Mouse (Mus musculus) forebrain, embryonic 11.5 days (tissue): ENCODE measurements at regions not wholly inside any gene's neighbourhood (a gene's known extent, or its start where the extent isn't known, plus 50 kb on each side); places are given as distances from the start of the nearest gene placed in this dataset.
"Not testable (repeated sequence)": the region's sequence is repeated elsewhere in the genome, so short reads cannot be mapped to it uniquely, and the experiment has no call there.

ENCODE experiments used
- ATAC-seq: fragments of 200-750 bp; cut with Nextera tagmentation; replicated peaks from 2 replicates; pipeline ENCODE4 v1.8.0; 2017; ENCODE audit warnings: moderate TSS enrichment; ENCODE audit not compliant: low FRiP score
- DNase-seq: peaks from one replicate; pipeline ENCODE4 v3.0.0-alpha.2; 2017; ENCODE audit warnings: low spot score
- H3K27ac ChIP-seq: fragments of 300-500 bp; sonication (generic); 2 replicates; pipeline ENCODE4 v1.5.1; 2014; ENCODE audit warnings: low read depth, low read length
- H3K27me3 ChIP-seq: fragments of 300-500 bp; sonication (generic); 2 replicates; pipeline ENCODE4 v1.6.1; 2014; ENCODE audit warnings: mild to moderate bottlenecking, low read length, mixed read lengths; ENCODE audit not compliant: control insufficient read depth, insufficient read depth
- H3K36me3 ChIP-seq: fragments of 300-500 bp; sonication (generic); 2 replicates; pipeline ENCODE4 v1.6.1; 2014; ENCODE audit warnings: mild to moderate bottlenecking, low read length, moderate library complexity, mixed read lengths; ENCODE audit not compliant: control insufficient read depth, insufficient read depth
- H3K4me1 ChIP-seq: fragments of 300-500 bp; sonication (generic); replicated peaks from 2 replicates; pipeline ENCODE4 v1.6.1; 2014; ENCODE audit warnings: low read length, mixed read lengths; ENCODE audit not compliant: control insufficient read depth, insufficient read depth
- H3K4me2 ChIP-seq: fragments of 300-500 bp; sonication (generic); 2 replicates; pipeline ENCODE4 v1.6.1; 2014; ENCODE audit warnings: low read depth, mild to moderate bottlenecking, low read length, moderate library complexity, mixed read lengths; ENCODE audit not compliant: severe bottlenecking
- H3K4me3 ChIP-seq: fragments of 300-500 bp; sonication (generic); 2 replicates; pipeline ENCODE4 v1.5.1; 2014; ENCODE audit warnings: low read depth, low read length
- H3K9ac ChIP-seq: fragments of 300-500 bp; sonication (generic); 2 replicates; pipeline ENCODE4 v1.6.1; 2014; ENCODE audit warnings: low read length
- H3K9me3 ChIP-seq: fragments of 300-500 bp; sonication (generic); 2 replicates; pipeline ENCODE4 v1.6.1; 2016; ENCODE audit warnings: low read length, mixed read lengths; ENCODE audit not compliant: control insufficient read depth
- WGBS: fragments of 180-500 bp; shearing (Covaris S2); extraction: QIAGEN DNeasy Blood & Tissue Kit; methylation state at CpG from one replicate; pipeline ENCODE4 v1.1.7; 2014; 5-methylcytosine and 5-hydroxymethylcytosine counted together

DNA sequence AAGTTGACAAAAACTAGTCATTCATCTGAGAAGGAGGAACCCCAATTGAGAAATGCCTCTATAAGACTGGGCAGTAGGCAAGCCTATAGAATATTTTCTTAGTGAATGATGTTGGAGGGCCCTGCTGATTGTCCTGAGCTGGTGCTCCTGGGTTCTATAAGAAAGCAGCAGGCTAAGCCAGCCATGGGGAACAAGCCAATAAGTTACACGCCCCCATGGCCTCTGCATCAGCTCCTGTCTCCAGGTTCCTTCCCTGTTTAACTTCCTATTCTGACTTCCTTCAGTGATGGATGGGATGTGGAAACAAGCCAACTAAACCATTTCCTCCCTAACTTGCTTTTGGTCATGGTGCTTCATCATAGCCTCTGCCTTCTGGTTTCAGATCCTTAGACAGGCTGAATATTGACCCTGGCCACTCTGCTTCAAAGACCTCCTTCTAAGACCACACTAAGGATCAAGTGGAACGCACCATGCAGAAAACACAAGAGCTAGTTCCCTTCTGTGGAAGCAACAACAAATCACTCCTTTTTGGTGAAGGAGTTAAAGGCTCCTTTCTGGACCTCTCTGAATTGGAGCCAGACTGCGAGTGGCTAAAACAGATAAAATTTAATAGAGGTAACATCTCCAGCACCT, 76.7 kb downstream of the Tomm20 start:
- Histone ChIP-seq H3K9me3 (no peaks in the 10 kb centered on the region), H3K9ac (no peak overlapping the region), H3K27me3 (no peaks in the 10 kb centered on the region), H3K27ac (no peak overlapping the region), H3K4me3 (no peak overlapping the region), H3K36me3 (no peaks in the 10 kb centered on the region), H3K4me1 (no peaks in the 10 kb centered on the region), H3K4me2 (no peak overlapping the region)
- WGBS = 88% methylated on average over 3 of the region's 3 CpGs
- ATAC-seq (no peak), DNase-seq (no peak)

DNA sequence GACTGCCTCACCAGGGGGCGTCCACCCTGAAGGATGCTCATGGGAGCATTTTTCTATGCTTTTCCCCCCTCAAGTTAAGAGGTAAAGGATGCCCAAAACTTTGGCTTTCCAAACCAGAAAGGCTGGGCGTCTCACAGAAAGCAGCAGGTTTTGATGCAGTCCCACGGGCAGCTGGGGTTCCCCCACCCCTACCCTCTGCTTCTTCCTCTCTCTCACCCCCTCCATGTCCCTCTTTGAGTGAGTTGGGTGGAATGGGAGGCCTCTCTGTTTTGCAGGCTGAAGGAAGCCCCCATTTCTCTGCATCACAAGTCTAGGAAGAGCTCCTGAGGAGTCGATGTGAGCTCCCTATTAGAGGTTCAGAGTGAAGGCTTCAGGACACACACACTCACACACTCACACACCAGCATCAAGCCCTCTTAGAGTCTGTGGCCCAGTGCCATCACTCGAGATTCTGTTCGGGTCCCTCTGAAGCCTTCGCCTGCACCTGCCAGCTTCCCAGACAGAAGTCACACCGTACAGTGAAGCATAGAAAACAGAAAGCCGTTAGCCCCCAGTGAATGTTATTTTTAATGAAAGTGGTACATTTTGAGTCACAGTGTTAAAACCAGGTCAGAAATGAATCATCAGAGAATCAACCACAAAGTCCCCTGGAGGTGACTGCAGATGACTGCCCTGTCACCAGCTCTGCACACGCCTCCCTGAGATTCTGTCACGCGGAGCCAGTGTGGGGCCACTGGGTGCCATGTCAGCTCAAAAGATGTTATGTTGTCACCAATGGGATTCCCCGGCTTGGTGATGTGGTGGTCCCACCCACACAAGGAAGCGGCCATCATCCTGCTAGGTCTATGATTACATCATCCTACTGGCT, 78.3 kb downstream of the Tomm20 start:
- H3K4me2 ChIP-seq = no peak overlapping the region
- ATAC-seq = no peak

GRCm38 (mm10) chr8:126864314-126864948, 81.2 kb downstream of the Tomm20 start:
- no peaks in the 10 kb centered on the region for H3K36me3 ChIP-seq
- 87% methylated on average over 10 of the region's 10 CpGs for WGBS
- H3K4me3 ChIP-seq = no peak overlapping the region
- ATAC-seq (no peak), DNase-seq (no peak)
- no peaks in the 10 kb centered on the region for H3K27me3 ChIP-seq
- H3K4me2 ChIP-seq = no peak overlapping the region
- no peaks in the 10 kb centered on the region for H3K4me1 ChIP-seq
- H3K27ac ChIP-seq = no peak overlapping the region
- no peak overlapping the region for H3K9ac ChIP-seq
- H3K9me3 ChIP-seq = no peaks in the 10 kb centered on the region

More for the DNA sequence above, 78.3 kb downstream of the Tomm20 start:
- Histone ChIP-seq H3K27me3 (no peaks in the 10 kb centered on the region), H3K36me3 (no peaks in the 10 kb centered on the region), H3K4me1 (no peaks in the 10 kb centered on the region), H3K9ac (no peak overlapping the region), H3K9me3 (no peaks in the 10 kb centered on the region), H3K4me3 (no peak overlapping the region), H3K27ac (no peak overlapping the region)
- no peak for DNase-seq
- 87% methylated on average over 14 of the region's 14 CpGs for WGBS

DNA sequence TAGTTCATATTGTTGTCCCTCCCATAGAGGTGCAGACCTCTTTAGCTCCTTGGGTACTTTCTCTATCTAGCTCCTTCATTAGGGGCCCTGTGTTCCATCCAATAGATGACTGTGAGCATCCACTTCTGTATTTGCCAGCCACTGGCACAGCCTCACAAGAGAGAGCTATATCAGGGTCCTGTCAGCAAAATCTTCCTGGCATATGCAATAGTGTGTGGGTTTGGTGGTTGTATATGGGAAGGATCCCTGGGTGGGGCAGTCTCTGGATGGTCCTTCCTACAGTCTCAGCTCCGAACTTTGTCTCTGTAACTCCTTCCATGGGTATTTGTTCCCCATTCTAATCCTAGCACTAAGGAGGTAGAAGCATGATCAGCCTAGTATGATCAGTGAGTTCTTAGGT, 82.0 kb downstream of the Tomm20 start:
- not testable (repeated sequence) for H3K36me3 ChIP-seq, H3K27ac ChIP-seq, H3K9me3 ChIP-seq, H3K4me2 ChIP-seq, H3K27me3 ChIP-seq, H3K4me1 ChIP-seq, H3K9ac ChIP-seq, ATAC-seq, DNase-seq, H3K4me3 ChIP-seq
- 96% methylated on average over 1 of the region's 1 CpGs for WGBS

GRCm38 (mm10) chr8:126861754-126862153, 83.9 kb downstream of the Tomm20 start:
- H3K4me1 ChIP-seq = no peaks in the 10 kb centered on the region
- 90% methylated on average over 8 of the region's 8 CpGs for WGBS
- ATAC-seq (no peak), DNase-seq (no peak)
- no peak overlapping the region for H3K4me3 ChIP-seq
- H3K27ac ChIP-seq = no peak overlapping the region
- H3K36me3 ChIP-seq = no peaks in the 10 kb centered on the region
- H3K27me3 ChIP-seq = no peaks in the 10 kb centered on the region
- no peaks in the 10 kb centered on the region for H3K9me3 ChIP-seq
- H3K4me2 ChIP-seq = no peak overlapping the region
- H3K9ac ChIP-seq = no peak overlapping the region

GRCm38 (mm10) chr8:126860630-126861029, 85.0 kb downstream of the Tomm20 start:
- H3K36me3 ChIP-seq = no peaks in the 10 kb centered on the region
- no peaks in the 10 kb centered on the region for H3K27me3 ChIP-seq
- no peak overlapping the region for H3K4me3 ChIP-seq
- H3K9me3 ChIP-seq = no peaks in the 10 kb centered on the region
- 87% methylated on average over 7 of the region's 7 CpGs for WGBS
- H3K27ac ChIP-seq = no peak overlapping the region
- no peak overlapping the region for H3K4me2 ChIP-seq
- no peaks in the 10 kb centered on the region for H3K4me1 ChIP-seq
- ATAC-seq (no peak), DNase-seq (no peak)
- H3K9ac ChIP-seq = no peak overlapping the region

DNA sequence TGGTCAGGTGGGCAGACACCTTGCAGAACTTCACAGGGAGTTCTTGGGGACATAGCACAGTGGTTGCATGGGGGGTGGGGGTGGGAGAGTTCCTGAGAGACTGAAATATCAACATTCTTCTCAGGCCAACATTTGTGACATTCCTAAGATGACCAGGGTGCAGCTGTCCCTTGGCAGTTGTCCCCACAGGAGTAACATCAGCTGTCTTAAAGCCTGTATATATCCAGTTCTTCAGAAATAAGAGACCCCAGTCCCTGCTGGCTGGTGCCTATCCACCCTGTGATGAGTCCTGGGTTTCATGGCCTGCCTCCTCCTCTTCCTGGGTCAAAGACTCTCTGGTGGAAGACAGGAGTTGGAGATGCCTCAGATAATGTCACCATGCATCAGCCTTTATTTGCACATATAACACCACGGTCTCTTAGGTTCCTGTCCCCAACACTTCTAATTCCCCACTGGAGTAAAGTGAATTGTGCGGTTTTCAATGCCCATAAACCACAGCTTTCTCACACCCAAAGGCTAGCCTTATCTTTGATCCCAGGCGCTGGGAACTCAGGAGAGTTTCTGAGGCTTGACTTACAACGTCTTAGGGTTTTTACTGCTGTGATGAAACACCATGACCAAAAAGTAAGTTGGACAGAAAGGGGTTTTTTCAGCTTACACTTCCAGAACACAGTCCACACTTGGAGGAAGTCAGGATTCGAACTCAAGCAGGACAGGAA, 85.8 kb downstream of the Tomm20 start:
- no peaks in the 10 kb centered on the region for H3K36me3 ChIP-seq
- no peak overlapping the region for H3K4me2 ChIP-seq
- WGBS = 88% methylated on average over 5 of the region's 5 CpGs
- H3K27ac ChIP-seq = no peak overlapping the region
- H3K4me3 ChIP-seq = no peak overlapping the region
- no peaks in the 10 kb centered on the region for H3K4me1 ChIP-seq
- H3K27me3 ChIP-seq = no peaks in the 10 kb centered on the region
- ATAC-seq (no peak), DNase-seq (no peak)
- H3K9me3 ChIP-seq = no peaks in the 10 kb centered on the region
- H3K9ac ChIP-seq = no peak overlapping the region

GRCm38 (mm10) chr8:126857307-126858203, 88.1 kb downstream of the Tomm20 start:
- no peak for ATAC-seq

More at GRCm38 (mm10) chr8:126857307-126858203, 88.1 kb downstream of the Tomm20 start:
- no peaks in the 10 kb centered on the region for H3K27me3 ChIP-seq
- DNase-seq = no peak
- H3K4me3 ChIP-seq = no peak overlapping the region
- no peaks in the 10 kb centered on the region for H3K9me3 ChIP-seq
- H3K4me1 ChIP-seq = peaks cover 2% of the 10 kb centered on the region; the same call in 1 of the 2 replicates
- 75% methylated on average over 13 of the region's 13 CpGs for WGBS
- H3K4me2 ChIP-seq = no peak overlapping the region
- no peak overlapping the region for H3K9ac ChIP-seq
- H3K36me3 ChIP-seq = no peaks in the 10 kb centered on the region
- H3K27ac ChIP-seq = no peak overlapping the region
